Mouse (Mus musculus): Measurements from ENCODE around the gene Nrde2. TPM values are rescaled to one million over a fixed set of nuclear protein-coding genes. Genes with fewer than 3 reads are reported as not detected.
A peak's percentile ranks its signal among the peaks of the same experiment; 100 is the strongest.

Nrde2 gene
- polyA plus RNA-seq, 1 experiment from 2014 or later = 11.0 TPM

- H3K4me3 ChIP-seq (ENCODE audit: low read depth, low read length) = no peak overlapping the region
- peaks cover 5% of the 10 kb centered on the region for H3K36me3 ChIP-seq (replicated peaks; ENCODE audit: control insufficient read depth, insufficient read depth, low read depth, low read length)
- no peaks in the 10 kb centered on the region for H3K9me3 ChIP-seq (replicated peaks; ENCODE audit: control insufficient read depth, low read length)
- no peaks in the 10 kb centered on the region for H3K27me3 ChIP-seq (ENCODE audit: control insufficient read depth, insufficient read depth, low read length)
- no peak overlapping the region for H3K4me2 ChIP-seq (ENCODE audit: low read depth, low read length)
- no peak overlapping the region for H3K27ac ChIP-seq (replicated peaks; ENCODE audit: low read depth, low read length)
- ATAC-seq (replicated peaks; ENCODE audit: insufficient number of reproducible peaks, low FRiP score, low TSS enrichment, low read depth) (no peak), DNase-seq (ENCODE audit: low spot score) (no peak)
- no peak overlapping the region for H3K9ac ChIP-seq (replicated peaks; ENCODE audit: low read length)
- H3K4me1 ChIP-seq (ENCODE audit: control insufficient read depth, insufficient read depth, low read length) = no peaks in the 10 kb centered on the region
- 92% methylated on average over 9 of the region's 9 CpGs for WGBS
These were observed 15.7 kb downstream of the Nrde2 start for GRCm38 (mm10) chr12:100143737-100144136.

- Histone ChIP-seq H3K27ac (replicated peaks; ENCODE audit: low read depth, low read length) (no peak overlapping the region), H3K27me3 (ENCODE audit: control insufficient read depth, insufficient read depth, low read length) (no peaks in the 10 kb centered on the region), H3K4me2 (ENCODE audit: low read depth, low read length) (no peak overlapping the region), H3K9me3 (replicated peaks; ENCODE audit: control insufficient read depth, low read length) (no peaks in the 10 kb centered on the region), H3K4me3 (ENCODE audit: low read depth, low read length) (no peak overlapping the region), H3K9ac (replicated peaks; ENCODE audit: low read length) (no peak overlapping the region), H3K36me3 (replicated peaks; ENCODE audit: control insufficient read depth, insufficient read depth, low read depth, low read length) (peaks cover 5% of the 10 kb centered on the region), H3K4me1 (ENCODE audit: control insufficient read depth, insufficient read depth, low read length) (no peaks in the 10 kb centered on the region)
- DNase-seq (ENCODE audit: low spot score) (no peak), ATAC-seq (replicated peaks; ENCODE audit: insufficient number of reproducible peaks, low FRiP score, low TSS enrichment, low read depth) (no peak)
- WGBS = 93% methylated on average over 11 of the region's 11 CpGs
These were observed 16.5 kb downstream of the Nrde2 start for GRCm38 (mm10) chr12:100142848-100143523.

GRCm38 (mm10) chr12:100135117-100135516, 24.3 kb downstream of the Nrde2 start:
- H3K36me3 ChIP-seq (replicated peaks; ENCODE audit: control insufficient read depth, insufficient read depth, low read depth, low read length) = peaks cover 12% of the 10 kb centered on the region
- H3K4me3 ChIP-seq (ENCODE audit: low read depth, low read length) = no peak overlapping the region
- no peak overlapping the region for H3K9ac ChIP-seq (replicated peaks; ENCODE audit: low read length)
- 92% methylated on average over 3 of the region's 3 CpGs for WGBS
- H3K9me3 ChIP-seq (replicated peaks; ENCODE audit: control insufficient read depth, low read length) = no peaks in the 10 kb centered on the region
- H3K27me3 ChIP-seq (ENCODE audit: control insufficient read depth, insufficient read depth, low read length) = no peaks in the 10 kb centered on the region
- ATAC-seq (replicated peaks; ENCODE audit: insufficient number of reproducible peaks, low FRiP score, low TSS enrichment, low read depth) = no peak
- H3K4me2 ChIP-seq (ENCODE audit: low read depth, low read length) = no peak overlapping the region
- no peak for DNase-seq (ENCODE audit: low spot score)
- no peaks in the 10 kb centered on the region for H3K4me1 ChIP-seq (ENCODE audit: control insufficient read depth, insufficient read depth, low read length)
- no peak overlapping the region for H3K27ac ChIP-seq (replicated peaks; ENCODE audit: low read depth, low read length)

GRCm38 (mm10) chr12:100134395-100134936, 25.0 kb downstream of the Nrde2 start:
- DNase-seq (ENCODE audit: low spot score) (no peak), ATAC-seq (replicated peaks; ENCODE audit: insufficient number of reproducible peaks, low FRiP score, low TSS enrichment, low read depth) (no peak)
- Histone ChIP-seq H3K36me3 (replicated peaks; ENCODE audit: control insufficient read depth, insufficient read depth, low read depth, low read length) (peaks cover 12% of the 10 kb centered on the region), H3K4me1 (ENCODE audit: control insufficient read depth, insufficient read depth, low read length) (no peaks in the 10 kb centered on the region), H3K4me2 (ENCODE audit: low read depth, low read length) (no peak overlapping the region), H3K9me3 (replicated peaks; ENCODE audit: control insufficient read depth, low read length) (no peaks in the 10 kb centered on the region), H3K27ac (replicated peaks; ENCODE audit: low read depth, low read length) (no peak overlapping the region), H3K4me3 (ENCODE audit: low read depth, low read length) (no peak overlapping the region), H3K9ac (replicated peaks; ENCODE audit: low read length) (no peak overlapping the region), H3K27me3 (ENCODE audit: control insufficient read depth, insufficient read depth, low read length) (no peaks in the 10 kb centered on the region)
- WGBS = 90% methylated on average over 11 of the region's 11 CpGs

- H3K4me3 ChIP-seq (ENCODE audit: low read depth, low read length) = no peak overlapping the region
- no peaks in the 10 kb centered on the region for H3K4me1 ChIP-seq (ENCODE audit: control insufficient read depth, insufficient read depth, low read length)
- H3K27ac ChIP-seq (replicated peaks; ENCODE audit: low read depth, low read length) = no peak overlapping the region
- no peak overlapping the region for H3K4me2 ChIP-seq (ENCODE audit: low read depth, low read length)
- DNase-seq (ENCODE audit: low spot score) (peak; percentile 83), ATAC-seq (replicated peaks; ENCODE audit: insufficient number of reproducible peaks, low FRiP score, low TSS enrichment, low read depth) (no peak)
- no peaks in the 10 kb centered on the region for H3K9me3 ChIP-seq (replicated peaks; ENCODE audit: control insufficient read depth, low read length)
- no peaks in the 10 kb centered on the region for H3K27me3 ChIP-seq (ENCODE audit: control insufficient read depth, insufficient read depth, low read length)
- 44% methylated on average over 8 of the region's 8 CpGs for WGBS
- no peak overlapping the region for H3K9ac ChIP-seq (replicated peaks; ENCODE audit: low read length)
- peaks cover 12% of the 10 kb centered on the region for H3K36me3 ChIP-seq (replicated peaks; ENCODE audit: control insufficient read depth, insufficient read depth, low read depth, low read length)
These were observed 27.8 kb downstream of the Nrde2 start for GRCm38 (mm10) chr12:100131655-100132054.

GRCm38 (mm10) chr12:100131167-100131566, 28.3 kb downstream of the Nrde2 start:
- Histone ChIP-seq H3K4me1 (ENCODE audit: control insufficient read depth, insufficient read depth, low read length) (no peaks in the 10 kb centered on the region), H3K27ac (replicated peaks; ENCODE audit: low read depth, low read length) (no peak overlapping the region), H3K9ac (replicated peaks; ENCODE audit: low read length) (no peak overlapping the region), H3K27me3 (ENCODE audit: control insufficient read depth, insufficient read depth, low read length) (no peaks in the 10 kb centered on the region), H3K9me3 (replicated peaks; ENCODE audit: control insufficient read depth, low read length) (no peaks in the 10 kb centered on the region), H3K36me3 (replicated peaks; ENCODE audit: control insufficient read depth, insufficient read depth, low read depth, low read length) (peaks cover 12% of the 10 kb centered on the region), H3K4me2 (ENCODE audit: low read depth, low read length) (no peak overlapping the region), H3K4me3 (ENCODE audit: low read depth, low read length) (no peak overlapping the region)
- ATAC-seq (replicated peaks; ENCODE audit: insufficient number of reproducible peaks, low FRiP score, low TSS enrichment, low read depth) (no peak), DNase-seq (ENCODE audit: low spot score) (no peak)
- WGBS = 91% methylated on average over 9 of the region's 9 CpGs

GRCm38 (mm10) chr12:100128961-100129360, 30.5 kb downstream of the Nrde2 start:
- Histone ChIP-seq H3K36me3 (replicated peaks; ENCODE audit: control insufficient read depth, insufficient read depth, low read depth, low read length) (peaks cover 18% of the 10 kb centered on the region), H3K4me2 (ENCODE audit: low read depth, low read length) (no peak overlapping the region), H3K9ac (replicated peaks; ENCODE audit: low read length) (no peak overlapping the region), H3K9me3 (replicated peaks; ENCODE audit: control insufficient read depth, low read length) (no peaks in the 10 kb centered on the region), H3K4me3 (ENCODE audit: low read depth, low read length) (no peak overlapping the region), H3K27me3 (ENCODE audit: control insufficient read depth, insufficient read depth, low read length) (no peaks in the 10 kb centered on the region), H3K4me1 (ENCODE audit: control insufficient read depth, insufficient read depth, low read length) (no peaks in the 10 kb centered on the region), H3K27ac (replicated peaks; ENCODE audit: low read depth, low read length) (no peak overlapping the region)
- 77% methylated on average over 8 of the region's 8 CpGs for WGBS
- no peak for ATAC-seq (replicated peaks; ENCODE audit: insufficient number of reproducible peaks, low FRiP score, low TSS enrichment, low read depth)
- DNase-seq (ENCODE audit: low spot score) = no peak

GRCm38 (mm10) chr12:100128522-100128921, 30.9 kb downstream of the Nrde2 start:
- no peak for DNase-seq (ENCODE audit: low spot score)
- Histone ChIP-seq H3K27me3 (ENCODE audit: control insufficient read depth, insufficient read depth, low read length) (no peaks in the 10 kb centered on the region), H3K9me3 (replicated peaks; ENCODE audit: control insufficient read depth, low read length) (no peaks in the 10 kb centered on the region), H3K4me1 (ENCODE audit: control insufficient read depth, insufficient read depth, low read length) (no peaks in the 10 kb centered on the region), H3K27ac (replicated peaks; ENCODE audit: low read depth, low read length) (no peak overlapping the region), H3K9ac (replicated peaks; ENCODE audit: low read length) (no peak overlapping the region), H3K4me2 (ENCODE audit: low read depth, low read length) (no peak overlapping the region), H3K4me3 (ENCODE audit: low read depth, low read length) (no peak overlapping the region), H3K36me3 (replicated peaks; ENCODE audit: control insufficient read depth, insufficient read depth, low read depth, low read length) (peaks cover 20% of the 10 kb centered on the region)
- WGBS = 83% methylated on average over 6 of the region's 6 CpGs
- ATAC-seq (replicated peaks; ENCODE audit: insufficient number of reproducible peaks, low FRiP score, low TSS enrichment, low read depth) = no peak
